Mouse (Mus musculus): ENCODE measurements around the gene Itgb4.

DNA sequence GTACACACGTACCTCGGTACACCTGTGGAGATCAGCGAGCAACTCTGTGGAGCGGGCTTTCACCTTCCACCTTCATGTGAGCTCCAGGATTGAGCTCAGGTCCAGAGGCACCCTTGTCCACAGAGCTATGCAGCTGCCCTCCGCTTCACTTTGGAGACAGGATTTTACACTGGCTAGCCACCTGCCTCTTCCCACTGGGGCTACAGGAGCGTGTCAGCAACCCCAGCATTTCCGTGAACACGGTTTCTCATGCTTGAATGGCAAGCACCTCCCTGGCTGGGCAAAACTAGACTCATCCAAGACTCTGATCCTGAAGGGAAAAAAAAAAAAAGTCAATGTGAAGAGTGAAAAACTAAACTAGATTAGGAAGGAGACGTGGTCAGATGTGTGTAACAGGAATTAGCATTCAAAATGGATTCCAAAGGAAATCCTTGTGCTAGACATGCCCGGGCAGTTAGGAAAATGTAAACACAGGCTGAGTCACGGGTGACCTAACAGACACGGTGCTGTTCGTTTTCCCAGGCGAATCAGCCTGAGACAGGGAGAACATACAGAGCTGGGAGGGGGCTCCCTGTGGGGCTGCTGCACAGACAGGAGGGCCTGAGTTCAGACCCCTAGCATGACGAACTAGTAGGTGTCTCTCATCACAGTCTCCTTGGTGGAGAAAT, 4.4 kb upstream of the Itgb4 start:
- TF ChIP-seq CTCF (IDR thresholded peaks at IDR 0.05; ENCODE audit: control insufficient read depth, insufficient read depth, insufficient replicate concordance, low read depth, low read length) (no peak), POLR2A (IDR thresholded peaks at IDR 0.05; ENCODE audit: control insufficient read depth, low read depth, low read length) (no peak)
